In the genomic region with DNA sequence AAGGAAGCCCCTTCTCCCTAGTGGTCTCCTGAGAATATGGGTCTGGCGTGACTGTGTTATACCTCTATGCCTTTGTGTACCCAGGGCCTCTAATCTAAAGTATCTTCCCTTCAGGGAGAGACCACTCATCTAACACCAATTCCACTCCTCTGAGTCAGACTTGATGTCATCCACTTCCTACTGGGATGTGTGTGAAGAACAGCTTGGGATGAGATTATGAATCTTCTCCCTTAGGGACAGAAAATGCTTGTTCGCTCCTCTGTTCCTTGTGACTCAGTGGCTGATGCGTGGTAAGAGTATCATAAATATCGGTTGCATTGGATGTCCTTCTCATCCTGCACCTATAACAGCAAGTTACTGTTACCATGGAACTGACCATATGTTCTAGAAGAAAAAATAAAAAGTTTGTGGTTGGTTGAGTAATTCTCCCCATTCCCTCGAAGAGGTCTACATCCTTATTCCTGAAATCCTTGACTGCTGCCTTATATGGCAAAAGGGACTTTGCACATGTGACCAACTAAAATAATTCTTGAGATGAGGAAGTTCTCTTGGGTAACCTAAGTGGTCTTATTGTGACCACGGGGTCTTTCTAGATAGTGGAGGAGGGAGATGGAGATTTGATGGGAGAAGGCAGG, we compare ENCODE assay signal across 10 mouse cellular contexts.
"Had no signal": no experiment of that assay in that cellular context is flagged by ENCODE, and none has a peak within 500 bp of the region (broad histone marks: within the 10 kb centered on the region; RNA-seq: fewer than 3 reads in every experiment).

No protein-coding gene starts in this region.

- DNase-seq: kidney, adult 8-10 months; kidney, postnatal 25 days; lung, postnatal 36 days; right cerebral cortex, postnatal 14 days; thymus, postnatal 36 days had no signal

- H3K27ac ChIP-seq: limb, embryonic 15.5 days; liver, embryonic 12.5 days; lung, embryonic 15.5 days; midbrain, embryonic 13.5 days; neural tube, embryonic 13.5 days had no signal

- ATAC-seq: liver, embryonic 12.5 days; midbrain, embryonic 13.5 days had no signal

- H3K4me3 ChIP-seq: limb, embryonic 15.5 days; liver, embryonic 12.5 days; lung, embryonic 15.5 days; midbrain, embryonic 13.5 days; neural tube, embryonic 13.5 days had no signal

- H3K4me1 ChIP-seq: liver, embryonic 12.5 days; midbrain, embryonic 13.5 days; neural tube, embryonic 13.5 days had no signal
